Mouse (Mus musculus) testis, adult 2 months (tissue): ENCODE results near the gene Ugt1a6b.

ENCODE experiments used
- CTCF ChIP-seq: fragments of 200-500 bp; IDR thresholded peaks from 2 replicates; pipeline ENCODE4 v1.5.1; 2012; ENCODE audit warnings: low read depth, mild to moderate bottlenecking, inconsistent platforms, low read length, moderate library complexity; ENCODE audit not compliant: control insufficient read depth, insufficient read depth, insufficient replicate concordance
- POLR2A ChIP-seq: fragments of 200-500 bp; IDR thresholded peaks from 2 replicates; pipeline ENCODE4 v1.6.1; 2012; ENCODE audit warnings: low read depth, mild to moderate bottlenecking, inconsistent platforms, low read length, moderate library complexity; ENCODE audit not compliant: control insufficient read depth

- TF ChIP-seq CTCF: no peak
- TF ChIP-seq POLR2A: no peak
Observed at GRCm38 (mm10) chr1:88217576-88217975, 114.5 kb downstream of the Ugt1a6b start.
